Mouse (Mus musculus) spleen, embryonic (tissue): Measurements from ENCODE around the gene Fads2.

ENCODE experiments used
- CTCF ChIA-PET: fragments of 350-600 bp; sonication (Branson Sonifier 250); formaldehyde crosslinking; loops from one replicate; lab custom pipeline; 2022; lab: Charles Lee

Fads2 gene

DNA sequence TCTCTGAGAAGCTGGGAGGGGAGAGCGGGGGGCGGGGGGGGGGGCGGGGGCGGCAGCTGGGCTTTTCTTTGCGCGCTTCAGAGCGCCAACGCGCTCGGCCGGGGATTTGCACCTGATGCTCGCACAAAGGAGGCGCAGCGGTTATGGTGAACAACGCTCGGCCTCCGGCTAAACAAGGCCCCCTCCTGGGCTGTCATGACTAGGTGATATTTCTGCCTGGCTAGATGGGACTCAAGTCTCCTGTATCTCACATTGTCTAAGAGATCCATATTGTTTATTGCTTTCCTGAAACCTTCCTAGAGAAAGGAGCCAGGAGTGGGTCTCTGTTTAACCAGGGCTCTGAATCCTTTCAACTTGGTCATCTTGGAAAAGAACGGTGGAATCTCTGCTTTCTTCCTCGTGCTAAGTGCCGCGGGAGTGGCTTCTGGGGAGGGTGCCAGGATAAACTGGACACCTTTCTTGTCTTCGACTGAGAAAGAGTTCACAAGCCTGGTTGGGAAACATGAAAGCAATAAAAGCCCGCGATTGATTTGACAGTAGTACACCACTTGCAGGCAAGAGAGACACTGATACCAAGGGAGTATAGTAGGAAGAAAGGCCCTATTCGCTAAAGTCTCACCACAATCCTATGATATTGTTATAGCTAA lies 631 bp upstream of the Fads2 start:
- CTCF ChIA-PET, result no interaction called here

DNA sequence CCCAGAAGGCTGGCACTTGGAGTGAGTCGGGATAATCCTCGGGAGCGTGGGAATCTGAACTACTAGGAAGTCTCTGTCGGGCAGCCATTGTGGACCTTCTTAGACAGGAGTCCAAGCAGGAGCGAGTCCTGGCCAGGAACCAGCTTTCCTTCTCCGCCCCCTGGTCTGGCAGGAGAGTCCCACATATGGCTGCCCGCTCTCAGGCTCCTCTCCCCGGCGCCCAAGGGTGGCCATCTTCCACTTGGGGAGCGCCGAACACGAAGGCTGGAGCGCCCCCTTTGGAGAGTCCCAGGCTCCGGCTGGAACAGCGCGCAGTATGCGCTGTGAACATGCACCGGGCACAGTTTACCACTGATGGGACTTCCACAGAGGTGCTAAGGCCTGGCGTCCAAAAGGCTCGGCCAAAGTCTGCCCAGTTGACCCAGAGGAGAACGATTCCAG lies 895 bp downstream of the Fads2 start:
- CTCF ChIA-PET, result interaction anchor here (0.5 kb wide), 1 partner anchor 393 kb away, joined by 4 read pairs; no protein-coding TSS in a partner anchor

DNA sequence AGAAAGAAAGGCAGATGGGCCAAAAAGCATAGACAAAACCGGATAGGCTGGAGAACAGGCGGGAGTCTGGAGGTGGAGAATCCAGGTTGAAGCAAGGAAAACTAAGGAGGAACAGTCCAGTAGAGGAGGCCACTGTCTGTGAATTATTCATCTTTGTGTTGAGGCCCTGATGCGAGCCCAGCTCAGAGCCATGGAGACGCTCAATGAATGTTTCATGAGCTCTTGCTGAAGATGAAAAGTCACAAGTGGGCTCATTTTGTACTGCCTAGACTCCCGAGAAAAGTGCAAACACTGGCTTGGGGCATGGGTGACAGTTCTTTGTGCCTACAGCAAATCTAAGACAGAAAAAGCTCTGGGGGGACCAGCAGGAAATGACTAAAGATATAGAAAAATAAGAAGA lies 3.7 kb downstream of the Fads2 start:
- CTCF ChIA-PET, result no interaction called here

DNA sequence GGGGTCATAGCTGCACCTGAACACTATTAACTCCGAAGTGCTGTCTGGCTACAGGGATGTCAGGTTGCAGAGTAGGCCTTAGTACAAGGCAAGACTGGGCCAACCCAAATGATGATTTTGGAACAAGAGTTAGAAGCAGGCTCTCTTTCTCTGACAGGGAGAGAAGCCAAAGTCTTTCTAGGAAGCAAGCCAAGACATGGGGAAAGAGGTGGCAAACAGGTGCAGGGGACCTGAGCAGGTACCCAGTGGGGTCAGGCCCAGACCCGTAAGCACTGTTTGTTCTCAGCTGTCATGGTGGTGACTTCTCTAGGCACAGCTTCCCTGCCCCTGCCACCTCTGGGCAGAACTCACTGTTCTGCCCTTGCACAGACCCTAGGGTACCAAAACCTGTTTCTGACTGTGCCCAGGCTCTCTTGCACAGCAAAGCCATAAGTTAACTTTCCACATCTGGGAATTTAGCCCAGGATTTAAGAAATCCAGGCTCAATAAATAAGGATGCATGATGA lies 5.1 kb downstream of the Fads2 start:
- CTCF ChIA-PET, result no interaction called here

DNA sequence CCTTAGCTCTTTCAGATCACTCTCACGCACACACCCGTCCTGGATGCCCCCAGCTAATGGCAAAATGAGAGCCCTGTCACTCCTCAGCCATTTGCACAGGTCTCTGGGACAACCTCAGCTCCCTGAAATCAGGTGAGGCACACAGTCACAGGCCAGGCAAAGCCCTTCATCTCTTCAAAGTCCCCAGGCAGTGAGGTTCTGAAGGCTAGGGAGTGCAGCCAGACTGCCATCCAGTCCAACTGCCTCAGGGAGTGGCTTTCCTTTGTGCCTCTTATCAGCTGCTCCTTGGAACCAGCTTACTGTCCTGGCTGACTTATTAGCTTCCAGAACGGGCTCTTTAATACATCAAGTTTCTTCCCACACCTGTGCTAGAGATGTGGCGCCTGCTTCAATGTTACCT lies 6.9 kb downstream of the Fads2 start:
- CTCF ChIA-PET, result no interaction called here

DNA sequence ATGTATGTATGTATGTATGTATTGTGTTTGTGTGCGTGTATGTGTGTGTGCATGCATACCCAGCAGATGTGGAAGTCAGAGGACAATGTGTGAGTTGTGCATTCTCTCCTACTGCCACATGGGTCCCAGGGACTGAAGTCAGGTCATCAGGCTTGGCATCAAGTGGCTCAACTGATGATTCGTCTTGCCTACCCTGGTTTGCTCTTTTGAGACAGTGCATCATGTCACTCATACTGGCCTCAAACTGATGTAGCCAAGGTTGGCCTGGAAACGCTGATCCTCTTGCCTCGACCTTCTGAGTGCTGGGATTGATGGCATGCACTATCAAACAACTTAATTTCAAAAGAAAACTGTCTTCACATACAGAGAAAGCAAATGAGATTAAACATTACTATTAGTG lies 7.7 kb downstream of the Fads2 start:
- CTCF ChIA-PET, result no interaction called here

DNA sequence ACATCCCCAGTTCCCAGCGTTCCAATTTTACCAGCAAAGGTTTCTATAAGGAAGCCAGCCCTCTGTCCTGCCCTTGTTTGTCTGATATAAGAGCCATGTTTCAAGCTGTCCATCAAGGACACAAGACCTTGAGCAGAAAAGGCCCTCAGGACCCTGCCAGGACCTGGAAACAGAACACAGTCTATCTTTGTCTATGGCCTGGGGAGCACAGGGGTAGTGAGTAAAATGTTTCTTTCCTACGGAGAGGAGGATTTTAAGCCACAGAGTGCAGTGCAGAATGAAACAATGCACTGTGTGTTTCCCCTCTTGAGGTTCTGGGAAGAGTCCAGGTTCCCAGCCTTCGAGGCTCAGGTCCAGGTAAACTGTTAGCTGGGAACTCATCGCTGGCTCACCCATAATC lies 14.6 kb downstream of the Fads2 start:
- CTCF ChIA-PET, result no interaction called here

DNA sequence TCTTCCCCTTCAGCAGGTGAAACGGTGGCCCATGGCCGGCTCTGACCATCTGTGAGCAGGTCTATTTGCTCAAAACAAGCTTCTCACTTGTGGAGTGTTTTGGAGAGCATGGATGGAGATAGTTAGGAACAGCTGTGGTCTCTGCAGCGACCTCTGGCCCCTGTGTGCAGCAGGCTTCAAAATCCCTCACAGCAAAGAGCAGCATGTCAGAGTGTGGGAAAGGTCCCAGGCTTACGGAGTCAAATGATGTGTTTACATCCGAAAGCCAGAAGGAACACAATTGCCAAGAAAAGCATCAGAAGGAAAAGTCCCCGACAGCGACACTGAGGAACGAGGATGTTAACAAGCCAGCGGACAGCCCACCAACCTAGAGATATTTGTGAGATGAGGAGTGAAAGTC lies 16.1 kb downstream of the Fads2 start:
- CTCF ChIA-PET, result no interaction called here

DNA sequence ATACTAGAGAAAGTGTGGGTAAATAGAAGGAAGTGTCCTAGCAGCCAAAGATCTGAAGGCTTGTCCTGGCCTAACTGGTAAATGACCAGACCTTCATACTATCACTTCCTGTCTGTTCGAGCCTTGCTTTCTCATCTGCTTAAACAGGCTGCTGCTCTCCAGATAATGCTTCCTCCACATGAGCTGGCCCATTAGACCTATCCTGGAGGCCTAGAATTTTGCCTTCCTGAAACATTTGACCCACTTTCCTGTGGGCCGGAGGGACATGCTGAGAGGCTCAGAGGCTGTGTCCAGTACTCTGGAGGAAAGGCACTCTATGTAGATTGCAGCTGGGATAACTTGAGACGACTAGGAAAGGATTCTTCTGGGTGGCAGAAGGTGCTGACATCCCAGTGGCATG lies 19.4 kb downstream of the Fads2 start:
- CTCF ChIA-PET, result no interaction called here

DNA sequence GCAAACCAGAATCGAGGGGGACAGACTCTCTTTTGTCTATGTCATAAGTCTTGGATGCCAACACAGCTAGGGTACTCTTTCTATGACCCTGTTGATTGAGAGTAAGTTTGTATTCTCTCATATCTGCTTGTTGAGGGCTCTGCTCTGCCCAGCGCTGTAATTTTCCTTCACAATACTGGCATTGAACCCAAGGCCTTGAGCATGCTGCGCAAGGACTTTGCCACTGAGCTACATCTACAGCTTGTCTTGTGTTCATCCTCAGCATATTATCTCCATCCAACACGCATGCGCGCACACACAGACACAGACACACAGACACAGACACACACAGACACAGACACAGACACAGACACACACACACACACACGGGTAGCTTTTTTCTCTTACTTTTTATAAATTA lies 21.2 kb downstream of the Fads2 start:
- CTCF ChIA-PET, result no interaction called here

DNA sequence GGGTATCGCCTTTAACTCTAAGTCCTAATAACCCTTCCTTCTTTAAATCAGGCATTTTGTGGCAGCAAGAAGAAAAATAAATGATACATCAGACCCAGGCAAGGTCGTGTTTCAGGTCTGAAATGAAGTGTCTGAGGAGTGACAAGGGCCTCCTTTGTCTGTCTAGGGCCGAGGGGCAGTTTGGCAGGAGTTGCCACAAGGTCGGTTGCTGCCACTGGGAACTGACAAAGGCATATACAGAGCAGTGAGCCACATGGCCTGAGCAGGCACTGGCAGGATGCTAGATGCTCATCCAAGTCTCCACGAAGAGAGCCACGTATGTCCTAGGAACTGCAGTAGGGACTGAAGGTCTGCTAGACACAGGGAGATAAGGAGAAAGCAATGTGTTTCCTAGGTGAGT lies 23.2 kb downstream of the Fads2 start:
- CTCF ChIA-PET, result no interaction called here

DNA sequence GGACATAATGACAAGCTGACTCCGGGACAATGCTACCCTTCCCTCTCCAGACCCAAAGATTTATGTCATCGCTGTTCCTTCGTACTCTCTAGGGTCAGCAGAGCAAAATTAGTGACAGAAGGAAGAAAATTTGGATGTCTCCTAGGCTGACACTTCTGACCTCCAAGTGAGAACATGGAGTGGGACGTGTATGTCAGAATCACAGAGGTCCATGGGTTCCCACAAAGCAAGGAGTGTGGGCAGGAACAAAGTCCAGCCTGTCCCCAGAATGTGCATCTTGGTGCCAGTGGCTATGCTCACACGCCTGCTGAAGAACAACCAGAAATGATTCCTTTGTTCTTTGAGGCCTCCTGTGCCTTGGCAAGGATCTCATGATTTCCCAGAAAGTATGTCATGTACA lies 28.4 kb downstream of the Fads2 start:
- CTCF ChIA-PET, result no interaction called here

DNA sequence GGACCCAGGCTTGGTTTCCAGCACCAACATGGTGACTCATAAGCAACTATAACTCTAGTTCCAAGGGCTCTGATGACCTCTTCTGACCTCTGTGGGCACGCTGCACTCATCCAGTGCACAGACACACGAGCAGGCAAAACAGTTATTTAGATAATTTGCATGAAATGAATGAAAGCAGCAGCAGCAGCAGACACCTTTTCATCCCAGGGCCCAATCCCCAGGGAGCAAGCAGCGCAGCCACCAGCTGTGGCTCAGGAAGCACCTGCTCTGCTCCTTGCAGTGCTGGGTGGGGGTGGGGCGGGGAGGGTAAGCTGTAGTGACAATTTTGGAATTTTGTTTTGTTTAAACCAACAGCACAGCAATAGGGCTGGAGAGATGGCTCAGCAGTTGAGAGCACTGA lies 29.7 kb downstream of the Fads2 start:
- CTCF ChIA-PET, result no interaction called here

DNA sequence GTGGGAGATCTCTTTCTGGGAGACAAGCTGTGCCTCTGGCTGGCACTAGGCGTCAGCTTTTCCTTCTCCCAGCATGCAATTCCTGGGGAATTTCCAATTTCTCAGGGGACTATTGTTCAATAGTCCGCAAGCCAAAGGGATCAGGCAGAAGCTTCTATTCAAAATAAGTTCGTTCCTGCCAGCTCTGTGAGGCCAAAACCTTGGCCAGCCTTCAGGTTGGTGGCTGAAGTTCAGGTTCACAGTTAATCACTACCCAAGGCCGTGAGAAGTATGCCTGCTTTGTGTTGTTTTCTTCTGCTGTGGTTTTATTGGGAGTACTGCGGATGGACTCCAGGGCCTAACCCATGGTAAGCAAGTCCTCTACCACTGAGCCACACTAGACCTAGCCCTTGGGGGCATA lies 30.4 kb downstream of the Fads2 start:
- CTCF ChIA-PET, result no interaction called here

DNA sequence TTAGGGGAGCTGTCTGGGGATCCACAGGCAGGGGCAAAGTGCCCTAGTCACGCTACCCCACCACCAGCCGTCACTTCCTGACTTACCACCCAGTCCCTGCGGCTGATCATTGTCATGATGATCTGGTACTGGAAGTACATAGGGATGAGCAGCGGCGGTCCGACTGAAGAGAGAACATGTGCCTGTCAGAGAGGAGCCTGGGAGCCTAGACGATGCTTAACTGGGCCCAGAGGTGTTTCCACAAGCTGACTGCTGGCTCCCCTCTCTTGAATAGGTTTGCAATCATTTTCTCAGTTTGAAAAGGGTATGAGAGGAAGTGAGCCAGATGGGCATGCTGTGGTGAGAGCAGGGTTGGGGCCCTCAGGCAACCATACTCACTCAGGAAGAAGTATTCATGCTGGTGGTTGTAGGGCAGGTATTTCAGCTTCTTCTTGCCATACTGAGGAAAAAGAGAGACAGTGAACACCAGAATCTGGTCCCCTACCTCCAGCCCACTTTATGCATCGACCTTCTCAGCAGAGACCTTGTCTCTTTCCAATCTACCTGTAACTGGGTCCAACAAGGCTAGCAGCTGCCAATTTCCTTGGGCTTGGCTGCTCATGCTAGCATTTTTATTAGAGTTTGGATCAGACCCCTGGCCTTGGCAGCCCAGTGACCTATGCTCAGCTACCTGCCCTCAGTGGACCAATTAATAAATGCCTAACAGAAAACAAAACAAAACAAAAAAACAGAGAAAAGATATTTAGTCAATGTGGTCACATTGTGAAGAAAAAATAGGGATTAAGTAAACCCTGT lies 31.2 kb downstream of the Fads2 start:
- CTCF ChIA-PET, result interaction anchor here (0.6 kb wide), 1 partner anchor 161 kb away, joined by 13 read pairs; no protein-coding TSS in a partner anchor

DNA sequence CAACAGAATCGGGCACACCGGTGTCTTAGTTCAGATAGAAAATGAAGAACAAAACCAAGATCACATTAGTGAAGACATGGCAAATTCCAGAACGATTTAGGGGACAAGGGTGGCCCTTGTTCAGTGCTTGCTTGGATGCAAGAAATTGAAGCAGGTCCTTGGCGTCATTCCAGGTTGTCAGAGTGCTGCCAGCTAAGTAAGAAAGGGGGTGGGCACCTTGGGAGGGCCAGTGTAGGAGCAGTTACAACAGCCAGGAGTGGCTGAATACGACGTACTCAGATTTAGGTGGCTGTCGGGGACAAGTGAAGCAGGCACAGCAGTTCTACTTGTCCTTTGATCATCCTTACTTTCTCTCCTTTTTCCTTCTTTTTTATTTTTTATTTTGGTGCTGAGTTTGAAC lies 33.8 kb downstream of the Fads2 start:
- CTCF ChIA-PET, result no interaction called here

DNA sequence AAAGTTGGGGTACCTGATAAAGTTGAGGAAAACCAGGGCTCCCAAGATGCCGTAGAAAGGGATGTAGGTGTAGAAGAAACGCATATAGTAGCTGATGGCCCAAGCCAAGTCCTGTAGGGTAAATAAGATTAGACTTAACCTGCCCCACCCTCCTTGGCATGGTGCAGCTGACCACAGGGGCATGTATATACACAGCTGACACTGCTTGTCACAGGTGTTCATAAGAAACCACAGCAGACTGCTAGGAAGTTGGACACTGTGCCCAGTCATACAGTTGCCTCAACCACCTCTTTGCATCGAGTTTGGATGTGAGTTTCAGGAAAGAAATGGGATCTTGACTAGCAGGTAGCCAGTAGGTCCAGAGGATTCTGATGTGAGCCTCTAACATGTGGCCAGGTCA lies 35.0 kb downstream of the Fads2 start:
- CTCF ChIA-PET, result no interaction called here

DNA sequence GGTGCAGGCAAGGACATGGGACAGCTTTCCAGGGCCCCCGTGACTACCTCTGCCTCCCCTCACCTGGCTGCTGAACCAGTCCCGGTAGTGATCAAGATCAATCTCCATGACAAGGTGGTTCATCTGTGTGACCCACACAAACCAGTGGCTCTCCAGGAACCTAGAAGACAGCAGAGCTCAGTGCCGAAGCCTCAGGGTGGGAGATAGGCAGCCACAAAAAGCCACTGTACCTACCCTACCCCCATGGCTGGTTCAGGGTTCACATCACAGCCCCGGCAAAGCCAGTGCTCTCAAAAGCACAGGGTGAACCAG lies 35.4 kb downstream of the Fads2 start:
- CTCF ChIA-PET, result no interaction called here

DNA sequence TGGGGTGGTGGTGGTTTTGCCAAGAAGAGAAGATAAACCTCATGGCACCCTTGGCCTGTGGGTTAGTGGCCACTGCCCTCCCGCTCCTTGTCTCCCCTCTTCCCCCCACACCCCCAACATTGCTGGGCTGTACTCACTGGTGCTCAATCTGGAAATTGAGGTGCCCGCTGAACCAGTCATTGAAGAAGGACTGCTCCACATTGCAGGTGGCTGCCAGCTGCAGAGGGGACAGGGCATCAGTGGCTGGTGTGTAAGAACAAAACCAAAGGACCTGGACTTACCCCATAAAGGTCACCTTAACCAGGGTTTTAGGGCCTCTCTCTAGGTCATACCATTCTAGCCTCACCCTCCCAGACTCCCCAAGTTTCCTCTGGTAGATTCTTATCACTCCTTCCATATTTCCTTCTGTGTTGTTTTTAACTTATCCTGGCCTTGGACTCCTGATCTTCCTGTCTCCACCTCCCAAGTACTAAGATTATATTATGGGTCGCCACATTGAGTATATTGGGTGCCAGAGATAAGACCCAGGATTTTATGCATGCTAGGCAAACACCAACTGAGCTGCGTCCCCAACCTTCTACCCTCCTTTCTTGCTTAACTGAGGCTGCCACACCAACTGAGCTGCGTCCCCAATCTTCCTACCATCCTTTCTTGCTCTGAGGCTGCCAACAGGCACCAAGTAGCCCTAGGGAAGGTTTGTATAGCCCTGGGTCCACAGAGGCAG lies 35.9 kb downstream of the Fads2 start:
- CTCF ChIA-PET, result interaction anchor here (0.7 kb wide), 1 partner anchor 176 kb away, joined by 5 read pairs; no protein-coding TSS in a partner anchor

DNA sequence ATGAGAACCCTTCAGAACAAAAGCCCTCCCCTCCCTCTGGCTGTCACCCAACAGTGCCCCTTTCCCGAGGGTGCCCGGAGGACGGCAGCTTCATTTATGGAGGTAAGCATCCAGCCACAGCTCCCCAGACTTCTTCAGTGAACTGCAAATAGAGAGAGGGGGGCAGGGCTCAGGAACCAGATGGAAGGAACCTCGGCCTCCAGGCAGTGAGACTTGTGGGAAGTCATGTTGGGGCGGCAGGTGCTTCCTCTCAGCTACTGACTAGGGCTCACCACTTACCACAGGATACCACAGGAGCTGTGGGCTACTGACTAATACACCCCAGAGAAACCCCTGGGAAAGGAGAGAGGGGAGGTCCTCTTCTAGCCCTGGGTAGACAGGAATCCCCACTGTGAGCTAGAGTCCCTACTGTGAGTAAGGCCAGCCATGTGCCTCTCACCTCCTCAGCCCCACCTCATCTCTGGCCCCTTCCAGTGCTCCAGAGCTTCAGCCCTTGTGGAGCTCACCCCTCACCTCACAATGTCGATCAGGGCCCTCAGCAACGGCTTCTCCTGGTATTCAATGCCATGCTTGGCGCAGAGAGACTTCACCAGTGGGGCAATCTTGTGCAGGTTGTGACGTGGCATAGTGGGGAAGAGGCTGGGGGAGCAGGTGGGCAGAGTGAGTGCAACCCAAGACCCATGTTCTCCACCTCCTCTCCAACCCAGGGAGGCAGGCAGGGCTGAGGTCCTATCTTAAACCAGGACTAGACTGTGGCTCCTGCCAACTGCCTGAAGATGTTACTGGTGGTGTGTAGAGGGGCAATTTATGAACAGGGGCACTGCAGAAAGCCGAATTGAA lies 37.2 kb downstream of the Fads2 start:
- CTCF ChIA-PET, result no interaction called here

DNA sequence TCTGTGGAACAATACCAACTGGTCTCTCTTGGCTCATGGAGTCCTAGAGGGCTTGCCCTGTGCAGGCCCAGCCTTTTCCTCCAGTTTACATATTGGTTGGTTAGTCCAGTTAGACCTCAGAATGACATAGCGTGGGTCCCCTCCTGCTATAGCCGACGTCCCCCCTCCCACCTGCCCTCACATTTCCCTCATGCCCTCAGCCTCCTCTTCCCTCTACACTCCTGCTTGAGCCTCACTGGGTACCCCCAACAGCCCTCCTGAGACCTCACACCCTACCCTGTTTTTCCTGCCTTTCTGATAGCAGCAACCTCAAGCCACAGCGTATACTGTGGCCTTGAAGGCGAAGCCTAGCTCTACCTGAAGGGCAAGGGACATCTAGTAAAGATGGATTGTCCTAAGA lies 38.7 kb downstream of the Fads2 start:
- CTCF ChIA-PET, result no interaction called here

DNA sequence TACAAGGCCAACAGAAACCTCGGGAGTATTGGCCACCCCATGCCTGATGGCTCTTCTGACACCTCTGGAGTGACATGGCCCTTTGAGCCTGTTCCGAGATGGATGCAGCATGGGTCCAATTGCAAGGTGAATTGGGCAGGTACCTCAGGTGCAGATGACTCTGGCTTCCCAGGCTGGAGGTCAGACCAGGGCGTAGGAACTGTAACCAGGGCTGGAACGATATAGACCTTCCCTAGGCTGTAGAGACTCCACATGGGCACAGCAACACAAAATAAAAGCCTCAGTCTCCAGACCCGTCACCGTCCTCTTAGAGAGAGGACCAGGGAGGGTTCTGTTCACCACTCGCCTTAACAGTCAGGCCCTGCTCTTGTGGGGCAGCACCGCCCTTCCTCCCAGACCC lies 39.3 kb downstream of the Fads2 start:
- CTCF ChIA-PET, result no interaction called here
